Mouse (Mus musculus): ENCODE results near the gene Plb1. TPM values are rescaled to one million over a fixed set of nuclear protein-coding genes. Genes with fewer than 3 reads are reported as not detected.

Gene Plb1
- total RNA-seq, 2 experiments from 2014 or later: 1.5 to 2.0 TPM

GRCm38 (mm10) chr5:32361441-32362235 is 129.1 kb downstream of the Plb1 start:
- intact Hi-C loops (cut with DNase I): no loop called here
- no peak for DNase-seq

GRCm38 (mm10) chr5:32369391-32369790 is 136.9 kb downstream of the Plb1 start:
- intact Hi-C loops (cut with DNase I): no loop called here

GRCm38 (mm10) chr5:32371239-32371638 is 138.7 kb downstream of the Plb1 start:
- DNase-seq: no peak
- intact Hi-C loops (cut with DNase I): no loop called here

More at GRCm38 (mm10) chr5:32369391-32369790, 136.9 kb downstream of the Plb1 start:
- DNase-seq: no peak

GRCm38 (mm10) chr5:32378546-32378945 is 146.0 kb downstream of the Plb1 start:
- no peak for DNase-seq
- intact Hi-C loops (cut with DNase I): no loop called here

- intact Hi-C loops (cut with DNase I): no loop called here
Measured at GRCm38 (mm10) chr5:32388656-32389055, 156.1 kb downstream of the Plb1 start.

GRCm38 (mm10) chr5:32390295-32390694 is 157.8 kb downstream of the Plb1 start:
- intact Hi-C loops (cut with DNase I): no loop called here
- DNase-seq: no peak

More at GRCm38 (mm10) chr5:32388656-32389055, 156.1 kb downstream of the Plb1 start:
- no peak for DNase-seq

- intact Hi-C loops (cut with DNase I): no loop called here
- no peak for DNase-seq
Measured at GRCm38 (mm10) chr5:32392281-32392680, 159.8 kb downstream of the Plb1 start.

- intact Hi-C loops (cut with DNase I): no loop called here
- no peak for DNase-seq
Measured at GRCm38 (mm10) chr5:32394586-32394985, 162.1 kb downstream of the Plb1 start.

- intact Hi-C loops (cut with DNase I): no loop called here
- DNase-seq: no peak
Measured at GRCm38 (mm10) chr5:32395101-32395892, 162.8 kb downstream of the Plb1 start.

GRCm38 (mm10) chr5:32397719-32398118 is 165.2 kb downstream of the Plb1 start:
- intact Hi-C loops (cut with DNase I): no loop called here

GRCm38 (mm10) chr5:32400926-32401325 is 168.4 kb downstream of the Plb1 start:
- no peak for DNase-seq
- intact Hi-C loops (cut with DNase I): no loop called here

More at GRCm38 (mm10) chr5:32397719-32398118, 165.2 kb downstream of the Plb1 start:
- DNase-seq: no peak

GRCm38 (mm10) chr5:32403082-32403953 is 170.8 kb downstream of the Plb1 start:
- intact Hi-C loops (cut with DNase I): no loop called here
- no peak for DNase-seq

- no peak for DNase-seq
- intact Hi-C loops (cut with DNase I): no loop called here
Measured at GRCm38 (mm10) chr5:32405199-32405855, 172.8 kb downstream of the Plb1 start.

GRCm38 (mm10) chr5:32408771-32409170 is 176.3 kb downstream of the Plb1 start:
- DNase-seq: no peak
- intact Hi-C loops (cut with DNase I): no loop called here

GRCm38 (mm10) chr5:32409747-32410146 is 177.2 kb downstream of the Plb1 start:
- intact Hi-C loops (cut with DNase I): loop anchor here (5.0 kb wide), 2 partner anchors 57 to 87 kb away; no protein-coding TSS in a partner anchor
- no peak for DNase-seq

GRCm38 (mm10) chr5:32410954-32411688 is 178.6 kb downstream of the Plb1 start:
- intact Hi-C loops (cut with DNase I): loop anchor here (5.0 kb wide), 2 partner anchors 59 to 89 kb away; no protein-coding TSS in a partner anchor
- no peak for DNase-seq

GRCm38 (mm10) chr5:32412186-32412950 is 179.9 kb downstream of the Plb1 start:
- peak; percentile 30 to 54 for DNase-seq
- intact Hi-C loops (cut with DNase I): loop anchor here (2.0 to 5.0 kb wide), 3 partner anchors 48 to 90 kb away; no protein-coding TSS in a partner anchor

- peak in 1 of 2 experiments; percentile 36 for DNase-seq
- intact Hi-C loops (cut with DNase I): loop anchor here (2.0 to 5.0 kb wide), 3 partner anchors 48 to 91 kb away; no protein-coding TSS in a partner anchor
Measured at GRCm38 (mm10) chr5:32413083-32413482, 180.6 kb downstream of the Plb1 start.
